Mouse (Mus musculus): ENCODE measurements around the gene Clcn6. TPM values are rescaled to one million over a fixed set of nuclear protein-coding genes. Genes with fewer than 3 reads are reported as not detected.

The Clcn6 gene
- polyA plus RNA-seq, 1 experiment from 2014 or later = 8.4 TPM

Other genes with a start within 250 kb of the Clcn6 start
- 8.6 and 10.1 TPM in 2 replicates for gene Zfp984, start 229.0 kb downstream of the Clcn6 start, polyA plus RNA-seq (2016; fragmentation: Nextera tagmentation; extraction: Ambion mirVana)
- 4.7 and 5.4 TPM in 2 replicates for gene Zfp933, start 190.5 kb downstream of the Clcn6 start, polyA plus RNA-seq (2016; fragmentation: Nextera tagmentation; extraction: Ambion mirVana)
- 36.1 and 49.7 TPM in 2 replicates for gene Miip, start 170.0 kb downstream of the Clcn6 start, polyA plus RNA-seq (2016; fragmentation: Nextera tagmentation; extraction: Ambion mirVana)
- gene Fv1, start 169.8 kb downstream of the Clcn6 start, polyA plus RNA-seq (2016; fragmentation: Nextera tagmentation; extraction: Ambion mirVana) = 8.7 and 8.8 TPM in 2 replicates
- gene Mfn2, start 134.1 kb downstream of the Clcn6 start, polyA plus RNA-seq (2016; fragmentation: Nextera tagmentation; extraction: Ambion mirVana) = 65.7 and 126 TPM in 2 replicates
- gene Plod1, start 102.1 kb downstream of the Clcn6 start, polyA plus RNA-seq (2016; fragmentation: Nextera tagmentation; extraction: Ambion mirVana) = 40.8 and 44.9 TPM in 2 replicates
- gene 2510039O18Rik, start 97.9 kb downstream of the Clcn6 start, polyA plus RNA-seq (2016; fragmentation: Nextera tagmentation; extraction: Ambion mirVana) = 13.6 and 18.5 TPM in 2 replicates
- gene Nppb, start 53.0 kb downstream of the Clcn6 start, polyA plus RNA-seq (2016; fragmentation: Nextera tagmentation; extraction: Ambion mirVana) = 124 and 308 TPM in 2 replicates
- gene Nppa, start 38.1 kb downstream of the Clcn6 start, polyA plus RNA-seq (2016; fragmentation: Nextera tagmentation; extraction: Ambion mirVana) = 2,404 and 4,482 TPM in 2 replicates
- gene Mthfr, start 256 bp upstream of the Clcn6 start, polyA plus RNA-seq (2016; fragmentation: Nextera tagmentation; extraction: Ambion mirVana) = 13.5 and 15.6 TPM in 2 replicates
- 20.8 and 25.5 TPM in 2 replicates for gene Agtrap, start 49.2 kb upstream of the Clcn6 start, polyA plus RNA-seq (2016; fragmentation: Nextera tagmentation; extraction: Ambion mirVana)
- gene Mad2l2, start 91.6 kb upstream of the Clcn6 start, polyA plus RNA-seq (2016; fragmentation: Nextera tagmentation; extraction: Ambion mirVana) = 43.3 and 51.9 TPM in 2 replicates
- 0.12 and 0.48 TPM in 2 replicates for gene Draxin, start 91.9 kb upstream of the Clcn6 start, polyA plus RNA-seq (2016; fragmentation: Nextera tagmentation; extraction: Ambion mirVana)
- gene Fbxo6, start 113.3 kb upstream of the Clcn6 start, polyA plus RNA-seq (2016; fragmentation: Nextera tagmentation; extraction: Ambion mirVana) = 19.5 and 21.1 TPM in 2 replicates
- gene Fbxo44, start 121.7 kb upstream of the Clcn6 start, polyA plus RNA-seq (2016; fragmentation: Nextera tagmentation; extraction: Ambion mirVana) = 13.0 and 23.1 TPM in 2 replicates
- gene Fbxo2, start 121.8 kb upstream of the Clcn6 start, polyA plus RNA-seq (2016; fragmentation: Nextera tagmentation; extraction: Ambion mirVana) = 0.67 and 0.97 TPM in 2 replicates
- 0.04 TPM in 2 replicates for gene Disp3, start 249.1 kb upstream of the Clcn6 start, polyA plus RNA-seq (2016; fragmentation: Nextera tagmentation; extraction: Ambion mirVana)